Mouse (Mus musculus) hindbrain, embryonic 16.5 days (tissue): ENCODE results near the gene Ank. TPM values are rescaled to one million over a fixed set of nuclear protein-coding genes. Genes with fewer than 3 reads are reported as not detected.

Experiments
- ATAC-seq: fragments of 200-750 bp; cut with Nextera tagmentation; 2 replicates; pipeline ENCODE4 v1.8.0; 2017; ENCODE audit warnings: moderate TSS enrichment, moderate library complexity
- H3K27ac ChIP-seq: fragments of 300-500 bp; sonication (generic); 2 replicates; pipeline ENCODE4 v1.5.1; 2014; ENCODE audit warnings: low read depth, mild to moderate bottlenecking, control low read depth, low read length, moderate library complexity
- H3K27me3 ChIP-seq: fragments of 300-500 bp; sonication (generic); replicated peaks from 2 replicates; pipeline ENCODE4 v1.6.1; 2014; ENCODE audit warnings: low read length; ENCODE audit not compliant: control insufficient read depth, insufficient read depth
- H3K36me3 ChIP-seq: fragments of 300-500 bp; sonication (generic); 2 replicates; pipeline ENCODE4 v1.6.1; 2014; ENCODE audit warnings: mild to moderate bottlenecking, low read length, moderate library complexity, mixed read lengths; ENCODE audit not compliant: control insufficient read depth, insufficient read depth
- H3K4me1 ChIP-seq: fragments of 300-500 bp; sonication (generic); 2 replicates; pipeline ENCODE4 v1.6.1; 2014; ENCODE audit warnings: low read depth, low read length; ENCODE audit not compliant: control insufficient read depth, insufficient read depth
- H3K4me2 ChIP-seq: fragments of 300-500 bp; sonication (generic); 2 replicates; pipeline ENCODE4 v1.6.1; 2014; ENCODE audit warnings: mild to moderate bottlenecking, low read length, control low read depth, moderate library complexity
- H3K4me3 ChIP-seq: fragments of 300-500 bp; sonication (generic); 2 replicates; pipeline ENCODE4 v1.5.1; 2014; ENCODE audit warnings: mild to moderate bottlenecking, low read length, control low read depth, moderate library complexity
- H3K9ac ChIP-seq: fragments of 300-500 bp; sonication (generic); 2 replicates; pipeline ENCODE4 v1.6.1; 2014; ENCODE audit warnings: low read depth, mild to moderate bottlenecking, control low read depth, low read length, moderate library complexity
- H3K9me3 ChIP-seq: fragments of 300-500 bp; sonication (generic); 2 replicates; pipeline ENCODE4 v1.6.1; 2014; ENCODE audit warnings: mild to moderate bottlenecking, low read length, moderate library complexity; ENCODE audit not compliant: control insufficient read depth
- WGBS: fragments of 180-500 bp; shearing (Covaris S2); extraction: QIAGEN DNeasy Blood & Tissue Kit; methylation state at CpG from one replicate; pipeline ENCODE4 v1.1.7; 2014; 5-methylcytosine and 5-hydroxymethylcytosine counted together
- polyA plus RNA-seq: library from polyadenylated mRNA; unstranded; fragments of >200 nt; fragmentation: Nextera tagmentation; extraction: Ambion mirVana; gene quantifications from 2 replicates; pipeline ENCODE4 v1.2.1, GENCODE M21; 2015

Gene Ank
- polyA plus RNA-seq, 1 experiment from 2014 or later, result 11.6 TPM

GRCm38 (mm10) chr15:27537519-27538223, 71.2 kb downstream of the Ank start:
- no peaks in the 10 kb centered on the region for H3K36me3 ChIP-seq
- no peaks in the 10 kb centered on the region for H3K9me3 ChIP-seq
- H3K27me3 ChIP-seq, result no peaks in the 10 kb centered on the region
- ATAC-seq, result no peak
- no peak overlapping the region for H3K9ac ChIP-seq
- WGBS, result 75% methylated on average over 4 of the region's 4 CpGs
- H3K4me2 ChIP-seq, result no peak overlapping the region
- H3K27ac ChIP-seq, result no peak overlapping the region
- no peaks in the 10 kb centered on the region for H3K4me1 ChIP-seq
- H3K4me3 ChIP-seq, result no peak overlapping the region

- Histone ChIP-seq H3K27ac (no peak overlapping the region), H3K27me3 (no peaks in the 10 kb centered on the region), H3K4me1 (no peaks in the 10 kb centered on the region), H3K9ac (no peak overlapping the region), H3K36me3 (no peaks in the 10 kb centered on the region; the same call in 1 of the 2 replicates), H3K9me3 (no peaks in the 10 kb centered on the region), H3K4me2 (no peak overlapping the region), H3K4me3 (no peak overlapping the region)
- ATAC-seq, result no peak
- 80% methylated on average over 9 of the region's 9 CpGs for WGBS
Observed at GRCm38 (mm10) chr15:27539745-27540144, 73.3 kb downstream of the Ank start.

- peaks cover 5% of the 10 kb centered on the region for H3K4me1 ChIP-seq
- no peaks in the 10 kb centered on the region for H3K27me3 ChIP-seq
- no peak overlapping the region for H3K9ac ChIP-seq
- no peaks in the 10 kb centered on the region for H3K9me3 ChIP-seq
- ATAC-seq, result no peak
- no peak overlapping the region for H3K4me3 ChIP-seq
- 94% methylated on average over 10 of the region's 10 CpGs for WGBS
- H3K27ac ChIP-seq, result no peak overlapping the region
- no peak overlapping the region for H3K4me2 ChIP-seq
- no peaks in the 10 kb centered on the region; the same call in 1 of the 2 replicates for H3K36me3 ChIP-seq
Observed at GRCm38 (mm10) chr15:27545203-27545602, 78.7 kb downstream of the Ank start.

GRCm38 (mm10) chr15:27548110-27548509, 81.6 kb downstream of the Ank start:
- Histone ChIP-seq H3K27me3 (no peaks in the 10 kb centered on the region), H3K9me3 (no peaks in the 10 kb centered on the region), H3K27ac (no peak overlapping the region), H3K4me2 (no peak overlapping the region), H3K36me3 (no peaks in the 10 kb centered on the region; the same call in 1 of the 2 replicates), H3K4me3 (no peak overlapping the region), H3K4me1 (peaks cover 7% of the 10 kb centered on the region), H3K9ac (no peak overlapping the region)
- ATAC-seq, result no peak
- WGBS, result 82% methylated on average over 6 of the region's 6 CpGs

- ATAC-seq, result no peak
- Histone ChIP-seq H3K4me3 (no peak overlapping the region), H3K4me1 (peaks cover 7% of the 10 kb centered on the region), H3K36me3 (no peaks in the 10 kb centered on the region; the same call in 1 of the 2 replicates), H3K4me2 (no peak overlapping the region), H3K9ac (no peak overlapping the region), H3K9me3 (no peaks in the 10 kb centered on the region), H3K27ac (no peak overlapping the region), H3K27me3 (no peaks in the 10 kb centered on the region)
- 85% methylated on average over 10 of the region's 10 CpGs for WGBS
Observed at GRCm38 (mm10) chr15:27549071-27549470, 82.6 kb downstream of the Ank start.

GRCm38 (mm10) chr15:27549878-27550277, 83.4 kb downstream of the Ank start:
- peaks cover 7% of the 10 kb centered on the region for H3K4me1 ChIP-seq
- H3K9me3 ChIP-seq, result no peaks in the 10 kb centered on the region
- H3K36me3 ChIP-seq, result no peaks in the 10 kb centered on the region; the same call in 1 of the 2 replicates
- no peaks in the 10 kb centered on the region for H3K27me3 ChIP-seq
- H3K27ac ChIP-seq, result no peak overlapping the region
- no peak overlapping the region for H3K9ac ChIP-seq
- H3K4me3 ChIP-seq, result no peak overlapping the region
- no peak for ATAC-seq
- 42% methylated on average over 7 of the region's 7 CpGs for WGBS
- H3K4me2 ChIP-seq, result no peak overlapping the region

GRCm38 (mm10) chr15:27550358-27550992, 84.0 kb downstream of the Ank start:
- no peaks in the 10 kb centered on the region for H3K36me3 ChIP-seq
- WGBS, result 49% methylated on average over 9 of the region's 9 CpGs

GRCm38 (mm10) chr15:27551117-27552114, 84.9 kb downstream of the Ank start:
- Histone ChIP-seq H3K9me3 (no peaks in the 10 kb centered on the region), H3K4me3 (no peak overlapping the region), H3K36me3 (no peaks in the 10 kb centered on the region), H3K9ac (no peak overlapping the region), H3K27me3 (no peaks in the 10 kb centered on the region), H3K4me2 (no peak overlapping the region), H3K27ac (no peak overlapping the region), H3K4me1 (peaks cover 7% of the 10 kb centered on the region)
- WGBS, result 82% methylated on average over 19 of the region's 19 CpGs
- no peak for ATAC-seq

More at GRCm38 (mm10) chr15:27550358-27550992, 84.0 kb downstream of the Ank start:
- Histone ChIP-seq H3K4me3 (no peak overlapping the region), H3K9ac (no peak overlapping the region), H3K27me3 (no peaks in the 10 kb centered on the region), H3K27ac (no peak overlapping the region), H3K9me3 (no peaks in the 10 kb centered on the region), H3K4me1 (peaks cover 7% of the 10 kb centered on the region), H3K4me2 (no peak overlapping the region)
- no peak for ATAC-seq
